Mouse (Mus musculus) midbrain, embryonic 16.5 days (tissue): ENCODE results near the gene Clcnka. TPM values are rescaled to one million over a fixed set of nuclear protein-coding genes. Genes with fewer than 3 reads are reported as not detected.

Source experiments
- ATAC-seq: fragments of 200-750 bp; cut with Nextera tagmentation; 2 replicates; pipeline ENCODE4 v1.8.0; 2017; ENCODE audit warnings: moderate TSS enrichment
- H3K27ac ChIP-seq: fragments of 300-500 bp; sonication (generic); 2 replicates; pipeline ENCODE4 v1.5.1; 2014; ENCODE audit warnings: mild to moderate bottlenecking, low read length, mixed read lengths
- H3K27me3 ChIP-seq: fragments of 300-500 bp; sonication (generic); 2 replicates; pipeline ENCODE4 v1.6.1; 2014; ENCODE audit warnings: low read depth, low read length, mixed read lengths; ENCODE audit not compliant: control insufficient read depth, insufficient read depth
- H3K36me3 ChIP-seq: fragments of 300-500 bp; sonication (generic); 2 replicates; pipeline ENCODE4 v1.6.1; 2014; ENCODE audit warnings: mild to moderate bottlenecking, low read length, moderate library complexity, mixed read lengths; ENCODE audit not compliant: control insufficient read depth, insufficient read depth
- H3K4me1 ChIP-seq: fragments of 300-500 bp; sonication (generic); 2 replicates; pipeline ENCODE4 v1.6.1; 2014; ENCODE audit warnings: mild to moderate bottlenecking, low read length, mixed read lengths; ENCODE audit not compliant: control insufficient read depth, insufficient read depth
- H3K4me2 ChIP-seq: fragments of 300-500 bp; sonication (generic); 2 replicates; pipeline ENCODE4 v1.6.1; 2014; ENCODE audit warnings: mild to moderate bottlenecking, low read length, mixed read lengths
- H3K4me3 ChIP-seq: fragments of 300-500 bp; sonication (generic); 2 replicates; pipeline ENCODE4 v1.5.1; 2014; ENCODE audit warnings: low read depth, mild to moderate bottlenecking, low read length, moderate library complexity, mixed read lengths
- H3K9ac ChIP-seq: fragments of 300-500 bp; sonication (generic); 2 replicates; pipeline ENCODE4 v1.6.1; 2014; ENCODE audit warnings: low read depth, low read length, mixed read lengths
- H3K9me3 ChIP-seq: fragments of 300-500 bp; sonication (generic); replicated peaks from 2 replicates; pipeline ENCODE4 v1.6.1; 2014; ENCODE audit warnings: mild to moderate bottlenecking, low read length, mixed read lengths; ENCODE audit not compliant: control insufficient read depth, poor library complexity, severe bottlenecking
- WGBS: fragments of 180-500 bp; shearing (Covaris S2); extraction: QIAGEN DNeasy Blood & Tissue Kit; methylation state at CpG from one replicate; pipeline ENCODE4 v1.1.7; 2014; 5-methylcytosine and 5-hydroxymethylcytosine counted together
- polyA plus RNA-seq: library from polyadenylated mRNA; unstranded; fragments of >200 nt; fragmentation: Nextera tagmentation; extraction: Ambion mirVana; gene quantifications from 2 replicates; pipeline ENCODE4 v1.2.1, GENCODE M21; 2015

Clcnka gene
- polyA plus RNA-seq, 1 experiment from 2014 or later: 0.19 TPM

GRCm38 (mm10) chr4:141411430-141411992 lies 13.0 kb upstream of the Clcnka start:
- 15% methylated on average over 22 of the region's 22 CpGs for WGBS
- ATAC-seq: no peak
- no peak overlapping the region for H3K9ac ChIP-seq
- H3K27ac ChIP-seq: no peak overlapping the region
- H3K9me3 ChIP-seq: peaks cover 2% of the 10 kb centered on the region; the same call in 1 of the 2 replicates
- H3K36me3 ChIP-seq: no peaks in the 10 kb centered on the region
- no peaks in the 10 kb centered on the region for H3K27me3 ChIP-seq
- no peak overlapping the region for H3K4me3 ChIP-seq
- H3K4me2 ChIP-seq: no peak overlapping the region
- H3K4me1 ChIP-seq: no peaks in the 10 kb centered on the region

- WGBS: 94% methylated on average over 3 of the region's 3 CpGs
- no peak for ATAC-seq
Observed at GRCm38 (mm10) chr4:141408577-141408976, 10.1 kb upstream of the Clcnka start.

GRCm38 (mm10) chr4:141406516-141407299 lies 8.2 kb upstream of the Clcnka start:
- WGBS: 47% methylated on average over 14 of the region's 14 CpGs
- Histone ChIP-seq H3K27ac (no peak overlapping the region), H3K9ac (no peak overlapping the region), H3K9me3 (no peaks in the 10 kb centered on the region), H3K4me2 (no peak overlapping the region), H3K27me3 (no peaks in the 10 kb centered on the region; the same call in 1 of the 2 replicates), H3K4me3 (no peak overlapping the region), H3K36me3 (no peaks in the 10 kb centered on the region), H3K4me1 (no peaks in the 10 kb centered on the region; the same call in 1 of the 2 replicates)
- ATAC-seq: no peak

More at GRCm38 (mm10) chr4:141408577-141408976, 10.1 kb upstream of the Clcnka start:
- no peaks in the 10 kb centered on the region; the same call in 1 of the 2 replicates for H3K27me3 ChIP-seq
- no peak overlapping the region for H3K4me3 ChIP-seq
- peaks cover 2% of the 10 kb centered on the region; the same call in 1 of the 2 replicates for H3K9me3 ChIP-seq
- H3K4me1 ChIP-seq: no peaks in the 10 kb centered on the region; the same call in 1 of the 2 replicates
- H3K9ac ChIP-seq: no peak overlapping the region
- H3K4me2 ChIP-seq: no peak overlapping the region
- no peak overlapping the region for H3K27ac ChIP-seq
- no peaks in the 10 kb centered on the region for H3K36me3 ChIP-seq

- H3K4me1 ChIP-seq: no peaks in the 10 kb centered on the region; the same call in 1 of the 2 replicates
- ATAC-seq: no peak
- no peak overlapping the region for H3K4me2 ChIP-seq
- no peak overlapping the region for H3K9ac ChIP-seq
- H3K36me3 ChIP-seq: no peaks in the 10 kb centered on the region
- no peak overlapping the region for H3K27ac ChIP-seq
- 75% methylated on average over 3 of the region's 3 CpGs for WGBS
- H3K4me3 ChIP-seq: no peak overlapping the region
- H3K27me3 ChIP-seq: no peaks in the 10 kb centered on the region; the same call in 1 of the 2 replicates
- H3K9me3 ChIP-seq: no peaks in the 10 kb centered on the region
Observed at GRCm38 (mm10) chr4:141405314-141405622, 6.7 kb upstream of the Clcnka start.

GRCm38 (mm10) chr4:141404518-141405313 lies 6.2 kb upstream of the Clcnka start:
- H3K4me3 ChIP-seq: peak overlapping the region; percentile 20
- H3K9ac ChIP-seq: peak overlapping the region; percentile 55
- no peak overlapping the region for H3K27ac ChIP-seq
- H3K9me3 ChIP-seq: no peaks in the 10 kb centered on the region
- no peaks in the 10 kb centered on the region; the same call in 1 of the 2 replicates for H3K4me1 ChIP-seq
- peak overlapping the region; percentile 52 for H3K4me2 ChIP-seq
- peak; percentile 85 for ATAC-seq
- WGBS: 16% methylated on average over 15 of the region's 15 CpGs
- no peaks in the 10 kb centered on the region for H3K36me3 ChIP-seq
- no peaks in the 10 kb centered on the region; the same call in 1 of the 2 replicates for H3K27me3 ChIP-seq

- Histone ChIP-seq H3K9me3 (no peaks in the 10 kb centered on the region), H3K9ac (no peak overlapping the region), H3K27ac (no peak overlapping the region), H3K36me3 (no peaks in the 10 kb centered on the region), H3K4me2 (no peak overlapping the region), H3K4me3 (no peak overlapping the region), H3K27me3 (no peaks in the 10 kb centered on the region; the same call in 1 of the 2 replicates), H3K4me1 (no peaks in the 10 kb centered on the region; the same call in 1 of the 2 replicates)
- ATAC-seq: no peak
- 90% methylated on average over 15 of the region's 15 CpGs for WGBS
Observed at GRCm38 (mm10) chr4:141400171-141400570, 1.6 kb upstream of the Clcnka start.

GRCm38 (mm10) chr4:141397861-141398260 lies 663 bp downstream of the Clcnka start:
- Histone ChIP-seq H3K9ac (no peak overlapping the region), H3K27ac (no peak overlapping the region), H3K27me3 (no peaks in the 10 kb centered on the region), H3K4me2 (no peak overlapping the region), H3K9me3 (no peaks in the 10 kb centered on the region), H3K4me1 (no peaks in the 10 kb centered on the region), H3K4me3 (no peak overlapping the region), H3K36me3 (no peaks in the 10 kb centered on the region)
- ATAC-seq: no peak
- WGBS: 76% methylated on average over 12 of the region's 12 CpGs

GRCm38 (mm10) chr4:141394751-141395150 lies 3.8 kb downstream of the Clcnka start:
- ATAC-seq: no peak
- Histone ChIP-seq H3K4me3 (no peak overlapping the region), H3K27me3 (no peaks in the 10 kb centered on the region), H3K4me1 (no peaks in the 10 kb centered on the region), H3K4me2 (no peak overlapping the region), H3K36me3 (no peaks in the 10 kb centered on the region), H3K9ac (no peak overlapping the region), H3K9me3 (no peaks in the 10 kb centered on the region), H3K27ac (no peak overlapping the region)
- WGBS: 16% methylated on average over 16 of the region's 16 CpGs
